Mouse (Mus musculus): Measurements from ENCODE around the gene Ostf1. TPM values are rescaled to one million over a fixed set of nuclear protein-coding genes. Genes with fewer than 3 reads are reported as not detected.

The Ostf1 gene
- polyA plus RNA-seq, 1 experiment from 2014 or later, result 60.9 TPM

DNA sequence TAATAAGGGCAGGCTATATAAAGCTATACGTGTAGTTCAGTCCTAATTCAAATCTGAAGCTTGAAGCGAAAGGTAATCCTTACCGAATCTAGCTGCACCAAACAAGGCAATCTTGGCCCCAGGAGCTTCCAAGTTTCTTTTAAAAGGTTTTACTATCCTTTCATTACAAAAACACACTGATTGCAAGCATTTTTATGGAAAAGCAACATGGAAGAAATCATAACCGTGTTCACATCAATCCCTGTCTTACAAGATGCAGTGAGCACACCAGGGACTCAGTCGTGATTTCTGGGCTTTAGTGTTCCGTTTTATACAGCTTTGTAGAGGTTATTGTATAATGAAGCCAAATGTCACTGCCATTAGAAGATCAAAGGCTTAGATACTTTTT is 16.9 kb upstream of the Ostf1 start:
- no peaks in the 10 kb centered on the region for H3K9me3 ChIP-seq (ENCODE audit: control insufficient read depth, low read length)
- H3K9ac ChIP-seq (ENCODE audit: low read depth, low read length), result no peak overlapping the region
- H3K4me3 ChIP-seq (ENCODE audit: low read length), result no peak overlapping the region
- no peaks in the 10 kb centered on the region for H3K36me3 ChIP-seq (ENCODE audit: control insufficient read depth, insufficient read depth, low read length)
- 89% methylated on average over 6 of the region's 6 CpGs for WGBS
- no peak overlapping the region for H3K27ac ChIP-seq (ENCODE audit: low read depth, low read length)
- no peak overlapping the region for H3K4me2 ChIP-seq (ENCODE audit: low read length)
- no peaks in the 10 kb centered on the region for H3K27me3 ChIP-seq (replicated peaks; ENCODE audit: control insufficient read depth, insufficient read depth, low read length)
- H3K4me1 ChIP-seq (ENCODE audit: control insufficient read depth, insufficient read depth, low read depth, low read length), result no peaks in the 10 kb centered on the region
- no peak for ATAC-seq

DNA sequence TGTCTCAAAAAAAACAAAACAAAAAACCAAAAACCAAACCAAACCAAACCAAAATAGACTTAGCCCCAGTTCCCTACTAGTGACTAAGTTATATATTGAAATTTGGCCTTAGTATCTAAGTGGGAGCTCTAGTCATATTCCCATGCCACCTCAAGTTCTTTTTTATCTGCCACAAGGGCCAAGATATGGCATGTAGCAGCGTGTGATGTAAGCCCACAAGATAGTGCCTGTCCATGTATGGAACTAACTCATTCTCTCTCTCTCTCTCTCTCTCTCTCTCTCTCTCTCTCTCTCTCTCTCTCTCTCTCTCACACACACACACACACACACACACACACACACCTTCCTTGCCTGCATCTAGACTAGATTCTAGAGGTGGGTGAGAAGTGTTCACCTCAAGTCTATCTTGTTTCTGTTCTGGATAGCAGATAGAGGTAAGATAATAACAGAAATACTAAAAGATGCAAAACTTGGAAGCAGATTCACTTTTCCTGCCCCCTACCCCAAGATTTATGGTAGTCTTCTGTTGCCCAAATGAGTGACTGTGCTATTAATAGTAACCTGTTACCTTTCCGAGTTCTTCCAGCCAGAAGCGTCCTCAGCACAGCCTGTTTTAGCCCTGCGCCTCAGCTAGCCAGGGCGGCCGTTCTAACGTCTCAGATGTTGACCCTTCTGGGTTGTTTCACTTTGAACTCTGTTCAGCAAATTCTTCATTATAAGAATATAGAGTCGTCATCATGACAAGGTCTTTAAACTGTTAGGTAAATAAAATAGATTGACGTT is 16.3 kb upstream of the Ostf1 start:
- ATAC-seq, result no peak
- no peak overlapping the region for H3K27ac ChIP-seq (ENCODE audit: low read depth, low read length)
- H3K27me3 ChIP-seq (replicated peaks; ENCODE audit: control insufficient read depth, insufficient read depth, low read length), result no peaks in the 10 kb centered on the region
- H3K9ac ChIP-seq (ENCODE audit: low read depth, low read length), result no peak overlapping the region
- H3K4me3 ChIP-seq (ENCODE audit: low read length), result no peak overlapping the region
- H3K4me1 ChIP-seq (ENCODE audit: control insufficient read depth, insufficient read depth, low read depth, low read length), result no peaks in the 10 kb centered on the region
- WGBS, result 85% methylated on average over 9 of the region's 9 CpGs
- H3K4me2 ChIP-seq (ENCODE audit: low read length), result no peak overlapping the region
- H3K9me3 ChIP-seq (ENCODE audit: control insufficient read depth, low read length), result no peaks in the 10 kb centered on the region
- no peaks in the 10 kb centered on the region for H3K36me3 ChIP-seq (ENCODE audit: control insufficient read depth, insufficient read depth, low read length)

DNA sequence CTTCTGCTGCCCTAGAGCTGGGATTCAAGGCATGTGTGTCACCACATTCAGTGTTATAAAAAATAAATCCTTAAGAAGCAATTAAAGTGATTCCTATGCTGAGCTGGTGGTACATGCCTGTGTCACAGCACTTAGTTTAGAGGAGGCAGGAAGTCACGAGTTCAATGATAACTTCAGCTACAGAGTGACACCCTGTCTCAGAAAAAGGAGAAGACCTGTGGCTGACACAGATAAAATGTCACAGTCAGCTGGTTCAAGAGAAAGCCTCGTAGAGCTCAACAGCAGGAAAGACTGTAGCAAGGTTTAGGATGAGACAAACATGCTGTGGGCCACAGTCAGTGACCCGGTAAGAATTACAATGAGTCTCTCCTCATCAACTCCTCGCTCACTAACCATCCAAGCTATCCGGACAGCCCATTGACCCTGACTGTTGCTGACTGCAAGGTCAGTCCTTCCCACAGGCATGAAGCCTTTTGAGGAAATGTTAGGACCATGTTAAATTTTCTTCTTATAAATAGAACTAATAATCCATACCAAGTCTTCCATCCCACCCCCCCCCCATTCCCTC is 15.3 kb upstream of the Ostf1 start:
- H3K4me1 ChIP-seq (ENCODE audit: control insufficient read depth, insufficient read depth, low read depth, low read length), result no peaks in the 10 kb centered on the region
- no peaks in the 10 kb centered on the region for H3K9me3 ChIP-seq (ENCODE audit: control insufficient read depth, low read length)
- H3K4me3 ChIP-seq (ENCODE audit: low read length), result no peak overlapping the region
- H3K27me3 ChIP-seq (replicated peaks; ENCODE audit: control insufficient read depth, insufficient read depth, low read length), result no peaks in the 10 kb centered on the region
- no peak for ATAC-seq
- no peaks in the 10 kb centered on the region for H3K36me3 ChIP-seq (ENCODE audit: control insufficient read depth, insufficient read depth, low read length)
- no peak overlapping the region for H3K27ac ChIP-seq (ENCODE audit: low read depth, low read length)
- 46% methylated on average over 5 of the region's 5 CpGs for WGBS
- H3K4me2 ChIP-seq (ENCODE audit: low read length), result no peak overlapping the region
- H3K9ac ChIP-seq (ENCODE audit: low read depth, low read length), result no peak overlapping the region

DNA sequence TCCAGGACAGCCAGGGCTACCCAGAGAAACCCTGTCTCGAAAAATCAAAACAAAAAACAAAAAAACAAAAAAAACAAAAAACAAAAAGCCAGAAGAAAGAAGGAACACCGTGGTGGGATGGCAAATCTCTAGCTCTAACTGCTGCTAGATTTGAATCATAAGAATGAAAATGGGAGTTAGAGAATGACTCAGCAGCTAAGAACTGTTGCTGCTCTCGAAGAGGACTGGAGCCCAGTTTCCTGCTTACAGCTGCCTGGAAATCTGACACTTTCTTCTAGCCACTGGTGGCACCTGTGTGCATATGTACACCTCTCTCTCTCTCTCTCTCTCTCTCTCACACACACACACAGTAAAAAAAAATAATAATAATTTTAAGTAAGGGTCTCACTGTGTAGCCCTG is 14.8 kb upstream of the Ostf1 start:
- no peak overlapping the region for H3K9ac ChIP-seq (ENCODE audit: low read depth, low read length)
- 82% methylated on average over 3 of the region's 3 CpGs for WGBS

DNA sequence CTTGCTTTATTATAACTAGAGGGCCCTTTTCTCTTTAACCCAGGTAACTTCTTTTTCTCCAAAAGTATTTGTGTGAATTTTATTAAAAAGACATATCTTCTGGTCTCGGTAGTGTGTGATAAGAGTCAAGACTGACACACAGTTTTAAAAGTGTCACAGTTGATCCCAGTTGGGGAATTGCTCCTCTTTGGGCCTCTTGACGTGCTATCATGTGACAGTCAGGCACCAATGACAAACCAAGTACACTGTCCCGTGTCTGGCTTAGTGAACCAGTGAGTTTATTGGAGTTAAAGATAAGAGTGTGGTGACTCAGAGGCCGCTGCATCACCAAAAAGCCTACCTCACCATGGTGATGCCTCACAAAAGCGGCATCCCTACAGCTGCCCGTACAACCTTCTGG is 12.5 kb upstream of the Ostf1 start:
- Histone ChIP-seq H3K4me2 (ENCODE audit: low read length) (no peak overlapping the region), H3K36me3 (ENCODE audit: control insufficient read depth, insufficient read depth, low read length) (no peaks in the 10 kb centered on the region), H3K9me3 (ENCODE audit: control insufficient read depth, low read length) (no peaks in the 10 kb centered on the region), H3K9ac (ENCODE audit: low read depth, low read length) (no peak overlapping the region), H3K4me1 (ENCODE audit: control insufficient read depth, insufficient read depth, low read depth, low read length) (no peaks in the 10 kb centered on the region), H3K27me3 (replicated peaks; ENCODE audit: control insufficient read depth, insufficient read depth, low read length) (no peaks in the 10 kb centered on the region), H3K27ac (ENCODE audit: low read depth, low read length) (no peak overlapping the region), H3K4me3 (ENCODE audit: low read length) (no peak overlapping the region)
- ATAC-seq, result no peak
- 88% methylated on average over 6 of the region's 6 CpGs for WGBS

More for the DNA sequence above, 14.8 kb upstream of the Ostf1 start:
- ATAC-seq, result no peak
- Histone ChIP-seq H3K36me3 (ENCODE audit: control insufficient read depth, insufficient read depth, low read length) (no peaks in the 10 kb centered on the region), H3K27ac (ENCODE audit: low read depth, low read length) (no peak overlapping the region), H3K9me3 (ENCODE audit: control insufficient read depth, low read length) (no peaks in the 10 kb centered on the region), H3K27me3 (replicated peaks; ENCODE audit: control insufficient read depth, insufficient read depth, low read length) (no peaks in the 10 kb centered on the region), H3K4me2 (ENCODE audit: low read length) (no peak overlapping the region), H3K4me3 (ENCODE audit: low read length) (no peak overlapping the region), H3K4me1 (ENCODE audit: control insufficient read depth, insufficient read depth, low read depth, low read length) (no peaks in the 10 kb centered on the region)

DNA sequence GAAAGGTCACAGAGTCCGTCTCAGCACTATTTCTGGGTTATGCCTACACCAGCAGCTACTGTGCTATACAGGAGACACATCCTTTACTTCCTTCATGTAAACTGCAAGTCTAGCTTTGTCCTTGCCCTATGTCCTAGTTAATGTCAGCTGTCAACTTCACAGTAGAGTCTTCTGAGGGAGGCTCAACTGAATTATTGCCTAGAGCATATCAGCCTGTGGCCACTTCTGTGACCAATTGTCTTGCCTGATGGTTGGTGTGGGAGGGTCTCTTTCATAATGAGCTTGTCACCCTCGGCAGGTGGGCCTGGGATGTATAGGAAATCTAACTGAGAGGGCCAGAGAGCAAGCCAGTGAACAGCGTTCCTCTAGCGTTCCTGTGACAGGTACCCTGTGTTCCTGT is 11.8 kb upstream of the Ostf1 start:
- H3K27ac ChIP-seq (ENCODE audit: low read depth, low read length), result no peak overlapping the region
- H3K36me3 ChIP-seq (ENCODE audit: control insufficient read depth, insufficient read depth, low read length), result no peaks in the 10 kb centered on the region
- no peaks in the 10 kb centered on the region for H3K9me3 ChIP-seq (ENCODE audit: control insufficient read depth, low read length)
- H3K4me3 ChIP-seq (ENCODE audit: low read length), result no peak overlapping the region
- H3K9ac ChIP-seq (ENCODE audit: low read depth, low read length), result no peak overlapping the region
- no peak for ATAC-seq
- no peaks in the 10 kb centered on the region for H3K4me1 ChIP-seq (ENCODE audit: control insufficient read depth, insufficient read depth, low read depth, low read length)
- no peak overlapping the region for H3K4me2 ChIP-seq (ENCODE audit: low read length)
- H3K27me3 ChIP-seq (replicated peaks; ENCODE audit: control insufficient read depth, insufficient read depth, low read length), result no peaks in the 10 kb centered on the region
- 43% methylated on average over 4 of the region's 4 CpGs for WGBS

DNA sequence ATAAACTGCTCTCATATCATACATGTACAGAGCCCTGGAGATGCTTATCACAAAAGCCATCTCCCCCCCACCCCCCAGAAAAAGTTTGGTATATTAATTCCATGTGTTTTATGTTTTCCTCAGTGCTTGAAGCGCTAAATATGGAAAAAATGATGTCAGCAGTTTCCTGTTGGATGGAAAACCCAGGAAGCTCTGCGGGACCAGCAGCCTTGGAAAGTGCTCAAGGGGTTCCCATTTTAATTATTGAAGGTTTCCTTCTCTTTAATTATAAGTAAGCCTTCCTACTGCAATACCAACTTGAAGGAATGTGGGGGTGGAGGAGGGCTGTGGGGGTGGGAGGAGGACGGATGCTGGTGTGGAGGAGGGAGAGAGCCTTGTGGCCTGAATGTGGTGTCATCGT is 9.4 kb upstream of the Ostf1 start:
- H3K9ac ChIP-seq (ENCODE audit: low read depth, low read length), result no peak overlapping the region
- no peak overlapping the region for H3K27ac ChIP-seq (ENCODE audit: low read depth, low read length)
- H3K27me3 ChIP-seq (replicated peaks; ENCODE audit: control insufficient read depth, insufficient read depth, low read length), result no peaks in the 10 kb centered on the region
- no peaks in the 10 kb centered on the region for H3K9me3 ChIP-seq (ENCODE audit: control insufficient read depth, low read length)
- no peaks in the 10 kb centered on the region for H3K4me1 ChIP-seq (ENCODE audit: control insufficient read depth, insufficient read depth, low read depth, low read length)
- H3K4me3 ChIP-seq (ENCODE audit: low read length), result no peak overlapping the region
- H3K4me2 ChIP-seq (ENCODE audit: low read length), result no peak overlapping the region
- H3K36me3 ChIP-seq (ENCODE audit: control insufficient read depth, insufficient read depth, low read length), result no peaks in the 10 kb centered on the region
- 80% methylated on average over 4 of the region's 4 CpGs for WGBS
- ATAC-seq, result no peak

DNA sequence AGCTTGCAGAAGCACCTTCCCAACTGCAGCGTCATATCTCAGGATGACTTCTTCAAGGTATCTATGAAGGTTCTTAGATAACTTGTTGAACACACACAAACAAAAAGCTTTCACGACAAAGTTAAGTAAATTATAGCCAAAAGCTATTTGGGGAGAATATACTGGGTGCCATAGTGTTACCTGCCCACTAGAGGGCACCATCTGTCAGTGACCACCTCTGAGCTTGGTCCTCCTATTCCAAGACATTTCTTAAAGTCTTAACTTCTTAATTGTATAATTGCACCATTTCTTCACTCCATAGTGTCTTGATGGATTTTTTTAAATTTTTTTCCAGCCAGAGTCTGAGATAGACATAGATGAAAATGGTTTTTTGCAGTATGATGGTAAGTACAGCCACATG is 7.9 kb upstream of the Ostf1 start:
- 37% methylated on average over 2 of the region's 2 CpGs for WGBS
- Histone ChIP-seq H3K9me3 (ENCODE audit: control insufficient read depth, low read length) (no peaks in the 10 kb centered on the region), H3K27ac (ENCODE audit: low read depth, low read length) (no peak overlapping the region), H3K36me3 (ENCODE audit: control insufficient read depth, insufficient read depth, low read length) (no peaks in the 10 kb centered on the region), H3K27me3 (replicated peaks; ENCODE audit: control insufficient read depth, insufficient read depth, low read length) (no peaks in the 10 kb centered on the region), H3K4me3 (ENCODE audit: low read length) (no peak overlapping the region), H3K4me2 (ENCODE audit: low read length) (no peak overlapping the region), H3K4me1 (ENCODE audit: control insufficient read depth, insufficient read depth, low read depth, low read length) (no peaks in the 10 kb centered on the region), H3K9ac (ENCODE audit: low read depth, low read length) (no peak overlapping the region)
- no peak for ATAC-seq

DNA sequence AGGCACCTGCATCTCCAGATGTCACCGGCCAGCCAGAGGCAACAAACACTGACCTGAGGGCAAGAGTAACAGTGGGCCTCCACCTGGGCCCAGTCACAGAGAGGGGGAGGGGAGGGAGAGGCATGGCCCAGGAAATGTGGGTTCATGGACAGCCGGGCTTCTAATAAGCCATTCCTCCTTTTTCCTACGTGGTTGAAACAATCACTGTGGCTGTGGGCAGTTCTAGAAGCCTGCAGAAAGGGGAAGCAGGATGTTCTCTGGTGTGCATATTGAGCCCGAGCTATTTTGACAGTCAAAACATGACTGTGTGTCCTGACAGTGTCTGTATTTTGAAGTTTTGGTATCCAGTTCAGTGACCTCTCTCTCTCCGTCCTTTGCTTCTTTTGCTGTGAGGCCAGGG is 7.3 kb upstream of the Ostf1 start:
- no peaks in the 10 kb centered on the region for H3K36me3 ChIP-seq (ENCODE audit: control insufficient read depth, insufficient read depth, low read length)
- no peak overlapping the region for H3K4me3 ChIP-seq (ENCODE audit: low read length)
- H3K9ac ChIP-seq (ENCODE audit: low read depth, low read length), result no peak overlapping the region
- no peaks in the 10 kb centered on the region for H3K9me3 ChIP-seq (ENCODE audit: control insufficient read depth, low read length)
- no peak overlapping the region for H3K4me2 ChIP-seq (ENCODE audit: low read length)
- no peak overlapping the region for H3K27ac ChIP-seq (ENCODE audit: low read depth, low read length)
- no peaks in the 10 kb centered on the region for H3K27me3 ChIP-seq (replicated peaks; ENCODE audit: control insufficient read depth, insufficient read depth, low read length)
- no peak for ATAC-seq
- H3K4me1 ChIP-seq (ENCODE audit: control insufficient read depth, insufficient read depth, low read depth, low read length), result no peaks in the 10 kb centered on the region
- 74% methylated on average over 5 of the region's 5 CpGs for WGBS
